Mouse (Mus musculus) kidney, adult 11 months (tissue): ENCODE measurements around the gene 4931429L15Rik.
A peak's percentile ranks its signal among the peaks of the same experiment; 100 is the strongest.

ENCODE experiments used
- DNase-seq: peaks from one replicate; pipeline ENCODE4 v3.0.0; 2022

The 4931429L15Rik gene

DNA sequence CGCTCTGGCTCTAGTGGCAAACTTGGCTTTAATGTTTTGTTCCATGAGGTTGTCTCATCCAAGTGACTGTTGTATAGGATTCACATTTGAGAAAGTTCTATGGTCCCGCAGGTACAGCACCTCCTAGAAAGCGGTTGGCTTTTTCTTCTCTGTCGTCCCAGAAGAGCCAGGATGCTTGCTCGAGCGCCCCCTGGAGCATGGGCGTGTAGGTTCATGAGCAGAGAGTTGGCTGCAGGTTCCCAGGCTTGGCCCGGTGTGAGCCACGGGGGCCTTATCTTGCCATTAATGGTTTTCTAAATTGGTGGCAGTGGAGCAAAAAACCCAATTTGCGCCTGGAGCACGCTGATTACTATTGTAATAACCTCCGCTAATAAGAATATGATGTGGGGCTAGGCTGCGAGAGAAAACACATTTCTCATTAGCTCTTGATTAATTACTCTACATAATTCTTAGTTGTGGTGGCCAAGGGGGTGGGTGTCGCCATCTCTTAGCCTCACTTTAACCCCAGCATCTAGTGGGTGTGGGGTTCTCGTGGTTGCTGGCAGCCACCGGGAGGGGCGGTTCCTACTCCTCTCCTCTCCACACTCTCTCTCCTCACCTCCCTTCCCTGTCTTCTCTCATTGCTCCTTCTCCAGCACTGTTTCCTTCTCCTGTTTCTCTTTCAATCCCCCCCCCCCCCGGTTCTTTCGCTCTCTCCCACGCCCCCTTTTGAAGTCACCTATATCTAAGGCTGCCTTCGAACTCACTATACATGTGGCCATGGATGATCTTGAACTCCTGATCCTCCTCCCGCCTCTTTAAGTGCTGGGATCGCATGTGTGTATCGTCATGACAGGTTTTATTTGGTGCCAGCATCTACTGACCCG is 8.2 kb upstream of the 4931429L15Rik start:
- no peak for DNase-seq

DNA sequence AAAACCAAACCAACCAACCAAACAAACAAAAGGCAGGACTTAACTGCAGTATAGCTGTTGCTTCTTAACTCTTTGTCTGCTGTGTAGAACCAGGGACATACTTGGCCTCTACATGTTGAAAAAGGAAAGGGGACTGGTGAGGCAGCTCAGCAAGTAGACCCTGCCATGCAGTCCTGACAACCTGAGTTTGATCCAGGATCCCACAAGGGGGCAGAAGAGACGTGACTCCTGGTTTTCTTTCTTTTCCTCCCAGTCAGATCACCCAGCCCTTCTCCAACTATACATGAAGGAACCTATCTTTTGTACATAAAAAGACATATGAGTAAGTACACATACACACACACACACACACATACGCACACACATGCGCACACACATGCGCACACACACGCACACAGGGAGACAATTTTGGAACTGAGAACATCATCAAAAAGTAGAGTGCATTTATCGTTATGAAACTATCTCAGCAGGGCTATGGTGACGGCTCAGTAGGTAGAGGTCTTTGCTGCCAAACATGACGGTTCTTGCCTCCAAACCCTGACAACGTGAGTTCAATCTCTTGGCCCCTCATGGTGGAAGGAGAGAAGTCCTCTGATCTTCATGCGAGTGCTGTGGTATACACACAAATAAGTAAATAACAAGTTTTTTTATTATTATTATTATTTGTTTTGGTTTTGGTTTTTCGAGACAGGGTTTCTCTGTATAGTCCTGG is 7.1 kb upstream of the 4931429L15Rik start:
- DNase-seq: no peak

DNA sequence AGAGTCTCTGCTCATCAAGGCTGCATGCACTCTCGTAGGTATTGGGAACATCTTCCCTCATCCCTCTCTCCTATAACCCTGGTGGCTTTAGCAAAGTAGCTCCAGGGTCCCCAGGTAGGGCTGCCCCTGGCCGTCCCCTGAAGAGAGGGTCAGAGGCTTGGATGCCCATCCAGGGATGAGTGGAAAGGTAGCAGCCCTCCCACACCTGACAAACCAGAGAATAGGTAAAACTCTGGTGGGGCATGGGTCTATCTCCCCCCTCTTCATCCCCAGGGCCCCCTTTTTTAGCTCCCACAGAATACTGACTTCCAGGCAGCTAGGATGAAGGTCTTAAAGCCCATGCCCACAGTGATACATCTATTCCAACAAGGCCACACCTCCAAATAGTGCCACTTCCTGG is 675 bp upstream of the 4931429L15Rik start:
- no peak for DNase-seq

DNA sequence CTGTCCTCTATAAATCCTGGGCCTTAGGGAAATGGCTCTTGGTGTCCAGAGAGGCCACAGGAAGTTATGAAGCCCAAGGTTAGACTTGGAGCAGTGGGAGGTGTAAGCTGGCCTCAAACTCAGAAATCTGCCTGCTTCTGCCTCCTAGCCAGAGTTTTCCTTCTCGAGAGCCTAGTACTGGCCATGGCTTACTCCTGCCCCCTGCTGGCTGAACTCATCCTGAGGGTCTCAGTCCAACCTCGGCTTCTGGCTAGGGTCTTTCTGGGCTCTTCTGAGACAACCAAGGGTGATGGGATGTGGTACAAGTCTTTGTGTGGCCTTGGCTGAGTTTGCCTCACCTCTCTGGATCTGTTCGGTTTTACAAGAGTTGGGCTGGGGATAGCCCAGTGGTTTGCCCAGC is 1.8 kb downstream of the 4931429L15Rik start:
- DNase-seq: no peak

DNA sequence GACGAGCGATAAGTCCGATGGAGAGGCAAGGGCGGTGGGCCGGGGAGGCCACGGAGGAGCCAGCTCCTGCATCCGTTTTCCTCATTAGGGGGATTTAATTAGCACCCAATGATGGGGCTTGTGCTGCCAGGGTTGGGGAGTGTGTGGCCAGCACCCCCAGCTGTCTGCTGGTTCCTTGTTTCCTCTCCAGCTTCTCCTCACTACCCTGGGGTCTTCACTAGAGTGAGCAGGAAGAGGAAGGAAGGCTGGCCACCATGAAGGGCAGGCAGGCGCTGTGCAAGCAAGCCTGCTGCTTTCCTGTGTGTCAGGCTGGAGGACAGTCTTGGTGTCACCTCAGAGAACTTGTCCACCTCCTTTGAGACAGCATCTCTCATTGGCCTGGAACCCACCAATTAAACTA is 2.9 kb downstream of the 4931429L15Rik start:
- DNase-seq: no peak

DNA sequence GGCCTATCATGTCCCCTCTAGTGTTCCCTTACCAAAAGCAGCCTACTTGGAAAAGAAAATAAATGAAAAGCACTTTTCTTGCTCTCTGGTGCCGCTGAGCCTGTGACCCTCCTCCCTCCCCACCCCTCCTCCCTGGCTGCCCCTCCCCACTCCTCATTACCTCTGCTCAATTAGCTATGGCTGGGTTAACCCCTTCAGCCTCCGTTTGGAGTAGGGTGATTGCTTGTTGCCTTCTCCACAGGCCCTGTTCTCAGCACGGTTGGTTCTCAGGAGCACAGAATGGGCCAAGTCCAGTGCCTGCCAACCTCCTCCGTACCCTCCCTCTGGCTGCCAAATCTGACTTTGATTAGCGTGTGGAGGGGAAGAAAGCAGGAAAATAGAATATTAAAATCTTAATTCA is 3.4 kb downstream of the 4931429L15Rik start:
- DNase-seq: no peak

DNA sequence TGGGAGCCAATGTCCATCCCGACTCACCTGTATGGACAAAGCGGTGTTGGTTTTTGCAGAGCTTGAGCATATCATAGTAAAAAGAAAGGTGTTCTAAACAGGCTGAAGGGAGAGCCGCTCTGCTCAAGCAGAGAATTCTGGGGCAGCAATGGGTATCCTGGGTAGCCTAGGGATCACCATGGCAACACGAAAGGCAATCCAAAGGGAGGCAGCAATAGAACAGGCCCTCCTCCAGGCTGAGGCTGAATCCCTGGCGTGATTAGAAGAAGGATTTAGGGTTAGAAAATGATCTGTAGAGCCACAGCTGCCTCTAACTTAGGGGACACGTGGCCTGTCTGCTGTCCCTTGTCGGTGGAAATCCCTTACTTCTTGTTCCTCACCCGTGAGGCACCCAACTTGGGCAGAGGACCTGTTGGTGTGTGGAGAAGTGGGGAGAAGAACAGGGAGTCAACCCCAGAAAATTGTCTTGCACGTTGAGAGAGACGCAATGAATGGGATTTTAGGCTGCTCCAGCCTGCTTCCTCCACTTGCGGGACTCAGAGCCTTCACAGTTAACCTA is 3.9 kb downstream of the 4931429L15Rik start:
- no peak for DNase-seq

DNA sequence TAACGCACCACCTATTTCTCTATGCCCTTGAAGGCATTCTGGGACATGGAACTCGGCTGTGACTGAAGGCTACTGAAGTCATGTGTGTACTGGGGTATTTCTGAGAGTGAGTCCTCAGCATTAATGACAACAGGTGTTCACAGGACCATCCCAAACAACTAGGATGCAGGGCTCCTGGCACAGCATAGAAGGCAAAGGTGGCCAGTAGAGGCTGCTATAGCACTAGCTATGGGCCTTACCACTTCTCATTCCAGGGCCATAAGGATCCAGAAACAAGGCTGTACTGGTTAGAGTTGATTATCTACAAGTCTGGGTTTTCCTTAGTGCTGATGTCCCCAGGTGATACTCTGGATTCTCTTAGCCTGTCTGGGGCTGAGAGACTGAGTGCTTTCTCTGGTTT is 4.9 kb downstream of the 4931429L15Rik start:
- no peak for DNase-seq

DNA sequence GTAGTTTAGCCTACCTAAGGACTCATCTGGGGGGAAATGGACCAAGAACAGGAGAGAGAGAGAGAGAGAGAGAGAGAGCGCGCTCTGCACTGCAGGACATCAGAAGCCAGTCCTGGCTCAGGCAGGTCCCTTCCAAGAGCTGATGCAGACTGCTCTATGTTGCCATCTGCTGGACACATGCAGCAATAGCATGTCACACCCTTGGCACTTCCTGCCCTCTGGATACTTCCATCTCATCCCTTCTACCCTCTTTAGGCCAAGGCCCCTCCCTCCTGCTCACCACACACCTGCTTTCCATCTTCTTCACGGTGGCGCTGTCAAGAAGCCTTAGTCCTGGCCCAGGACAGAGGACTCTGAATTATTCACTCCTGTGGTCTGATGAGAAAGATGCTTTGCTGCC is 5.3 kb downstream of the 4931429L15Rik start:
- peak; percentile 36 for DNase-seq

DNA sequence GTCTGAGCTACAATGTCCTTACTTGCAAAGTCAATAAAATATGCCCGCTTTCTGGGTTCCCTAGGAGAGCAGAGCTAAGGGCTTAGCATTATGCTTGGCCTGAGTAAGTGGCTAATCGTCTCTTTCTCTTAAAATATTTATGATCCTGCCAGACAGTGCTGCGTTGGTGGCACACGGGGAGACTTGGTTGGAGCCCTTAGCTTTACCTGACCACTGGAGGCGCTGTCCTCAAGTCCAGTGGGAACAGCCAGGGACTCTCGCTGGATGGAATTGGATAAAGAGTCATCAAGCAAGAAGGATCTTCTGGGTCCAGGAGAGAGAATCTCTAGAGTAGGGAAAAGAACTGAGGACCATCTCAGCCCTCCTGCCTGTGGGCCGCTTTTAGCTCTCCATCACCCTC is 10.7 kb downstream of the 4931429L15Rik start:
- DNase-seq: no peak

DNA sequence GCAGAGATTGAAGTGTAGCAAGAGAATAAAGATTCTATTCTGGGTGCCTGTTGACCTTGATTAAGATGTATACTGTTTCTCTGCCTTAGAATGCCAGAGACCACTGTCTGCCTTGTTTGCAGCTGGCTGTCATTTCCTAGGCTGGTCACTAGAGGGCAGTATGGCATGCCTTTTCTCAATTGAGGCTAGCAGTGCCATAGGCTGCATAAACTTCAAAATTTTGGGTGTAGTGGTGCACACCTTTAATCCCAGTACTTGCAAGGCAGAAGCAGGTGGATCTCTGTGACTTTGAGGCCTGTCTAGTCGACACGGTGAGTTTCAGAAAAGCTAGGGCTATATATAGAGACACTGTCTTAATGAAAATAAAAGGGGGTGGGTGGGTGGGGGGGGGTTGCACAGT is 17.6 kb downstream of the 4931429L15Rik start:
- no peak for DNase-seq

DNA sequence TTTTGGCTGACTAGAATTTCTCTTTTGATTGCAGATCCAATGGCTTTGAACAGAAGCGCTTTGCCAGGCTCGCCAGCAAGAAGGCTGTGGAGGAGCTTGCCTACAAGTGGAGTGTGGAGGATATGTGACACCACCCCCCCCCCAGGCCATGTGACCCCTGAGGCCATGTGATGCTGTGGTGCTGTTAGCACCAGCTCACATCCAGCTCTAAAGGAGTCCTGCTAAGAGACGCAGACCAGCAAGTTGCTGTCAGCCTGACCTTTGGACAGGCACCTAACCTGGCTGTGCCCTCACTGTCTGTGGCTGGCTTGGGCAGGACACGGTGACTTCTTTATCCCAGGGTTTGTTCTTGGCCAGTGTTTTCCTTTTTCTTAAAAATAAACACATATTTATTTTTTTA is 21.4 kb downstream of the 4931429L15Rik start:
- DNase-seq: peak; percentile 26

DNA sequence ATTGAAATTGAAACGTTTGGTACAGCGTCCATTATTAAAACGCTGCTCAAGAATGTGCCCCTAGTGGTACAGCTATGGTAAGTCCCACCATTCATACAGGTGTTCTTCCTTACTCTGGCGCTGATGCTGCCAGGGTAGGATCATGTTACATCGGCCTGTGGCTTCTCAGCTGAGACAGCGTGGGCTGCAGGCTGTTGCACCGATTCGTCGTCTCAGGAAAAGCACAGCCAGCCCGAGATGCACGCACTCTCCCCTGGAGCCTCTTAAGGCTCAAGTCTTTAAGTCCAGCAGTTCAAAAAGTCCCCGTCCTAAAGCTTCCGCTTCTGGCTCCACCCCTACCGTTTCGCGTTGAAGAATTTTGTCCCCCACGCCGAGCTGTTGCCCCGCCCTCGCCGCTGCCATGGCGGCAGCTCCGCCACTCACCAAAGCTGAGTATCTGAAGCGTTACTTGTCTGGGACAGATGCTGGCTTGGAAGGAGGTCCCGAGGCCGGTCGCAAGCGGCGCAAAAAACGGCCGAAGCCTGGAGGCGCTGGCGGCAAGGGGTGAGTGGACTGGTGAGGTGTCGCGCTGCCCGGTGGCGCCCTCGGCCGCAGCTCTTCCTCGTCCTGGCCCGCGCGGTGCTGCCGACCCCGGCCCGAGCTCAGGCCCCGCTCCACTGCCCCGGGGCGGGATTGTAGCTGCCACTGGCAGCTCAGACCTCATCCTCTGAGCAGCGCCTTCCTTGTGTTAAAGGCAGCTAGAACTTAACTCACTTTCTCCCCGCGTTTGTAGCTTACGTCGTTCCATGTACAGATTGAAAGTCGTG is 37.0 kb downstream of the 4931429L15Rik start, which contains the start of gene Bud13:
Bud13 (plus strand) TSS at position 378 of the 806 bp plus-strand sequence.
- DNase-seq: peak; percentile 86

DNA sequence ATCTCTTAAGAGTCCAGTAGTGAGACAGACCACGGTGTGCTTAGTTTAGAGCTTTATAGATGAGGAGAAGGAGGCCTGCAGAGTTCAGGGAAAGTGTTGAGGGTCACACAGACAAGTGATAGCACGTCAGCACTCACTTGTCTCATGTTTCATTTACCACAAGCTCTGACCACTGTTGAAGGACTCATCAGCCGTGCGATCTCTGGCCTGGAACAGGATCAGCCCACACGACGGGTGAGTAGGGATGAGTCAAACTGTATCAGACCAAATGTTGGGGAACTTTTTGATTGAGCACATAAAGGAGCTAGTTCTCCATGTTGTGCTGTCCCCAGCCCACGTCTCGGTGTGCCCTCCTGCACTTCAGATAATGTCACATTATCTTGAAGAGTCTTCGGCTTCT is 45.3 kb downstream of the 4931429L15Rik start:
- DNase-seq: no peak

DNA sequence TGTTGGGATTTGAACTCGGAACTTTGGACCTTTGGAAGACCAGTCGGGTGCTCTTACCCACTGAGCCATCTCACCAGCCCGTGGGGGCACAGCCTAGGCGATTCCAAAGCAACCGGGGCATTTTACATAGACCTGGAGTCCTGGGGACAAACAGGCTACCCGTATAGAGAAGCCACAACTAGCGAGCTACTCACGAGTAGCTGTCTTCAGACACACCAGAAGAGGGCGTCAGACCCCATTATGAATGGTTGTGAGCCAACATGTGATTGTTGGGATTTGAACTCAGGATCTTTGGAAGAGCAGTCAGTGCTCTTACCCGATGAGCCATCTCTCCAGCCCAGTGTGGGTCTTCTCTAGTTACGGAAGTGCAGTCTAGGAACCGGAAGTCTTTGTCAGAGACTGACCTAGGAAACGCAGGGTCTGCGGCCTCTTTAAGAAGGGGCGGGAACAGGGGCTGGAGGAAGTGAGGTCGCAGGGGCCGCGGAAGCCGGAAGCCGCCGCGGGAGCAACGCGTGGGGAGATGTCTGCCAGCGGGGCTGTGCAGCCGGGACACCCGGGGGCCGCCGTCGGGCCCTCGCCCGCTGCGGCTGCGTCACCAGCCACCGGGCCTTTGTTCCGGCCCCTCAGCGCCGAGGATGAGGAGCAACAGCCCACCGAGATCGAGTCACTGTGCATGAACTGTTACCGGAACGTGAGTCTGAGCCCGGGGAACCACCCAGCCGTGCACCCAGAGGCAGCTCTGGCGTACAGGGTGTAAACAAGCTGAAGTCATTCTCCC is 46.9 kb downstream of the 4931429L15Rik start, which contains the start of gene Zpr1:
Zpr1 (plus strand) TSS at position 388 of the 778 bp plus-strand sequence.
- peak; percentile 91 for DNase-seq

DNA sequence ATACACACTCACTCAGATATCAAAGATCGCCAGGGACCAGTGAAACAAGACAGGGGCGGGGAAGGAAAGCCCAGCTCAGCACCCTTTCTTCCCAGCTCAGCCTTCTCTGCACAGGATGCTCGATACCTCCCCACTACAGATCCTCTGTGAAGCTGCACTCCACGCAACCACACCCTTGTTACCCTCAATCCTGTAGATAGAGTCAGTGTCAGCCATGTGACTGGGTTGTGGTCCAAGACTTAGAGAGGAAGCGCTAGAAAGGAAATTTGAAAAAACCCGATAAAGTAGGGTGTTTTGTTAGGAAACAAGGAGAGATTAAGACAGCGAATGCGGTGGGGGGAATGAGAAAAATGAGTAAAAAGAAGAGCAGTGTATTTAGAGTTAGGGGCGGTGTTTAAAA is 47.7 kb downstream of the 4931429L15Rik start:
- no peak for DNase-seq

DNA sequence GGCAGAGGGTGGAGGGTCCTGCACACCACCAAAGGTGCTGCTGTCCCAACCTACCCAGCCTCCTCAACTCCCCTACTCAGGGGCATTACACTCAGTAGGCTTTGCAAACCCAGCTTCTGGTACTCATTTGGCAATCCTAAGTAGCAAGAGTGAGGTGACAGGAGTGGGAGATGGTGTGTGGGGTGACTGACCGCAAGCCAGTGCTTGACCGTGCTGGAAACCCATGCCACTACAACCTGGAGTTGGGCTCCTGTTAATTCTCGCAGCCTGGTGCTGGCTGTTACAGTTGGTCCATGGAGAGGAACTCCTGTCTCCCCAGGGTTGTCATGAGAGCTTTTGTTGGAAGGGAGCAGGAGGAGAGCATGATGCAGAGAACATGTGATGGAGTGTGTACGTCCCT is 49.0 kb downstream of the 4931429L15Rik start:
- DNase-seq: no peak

DNA sequence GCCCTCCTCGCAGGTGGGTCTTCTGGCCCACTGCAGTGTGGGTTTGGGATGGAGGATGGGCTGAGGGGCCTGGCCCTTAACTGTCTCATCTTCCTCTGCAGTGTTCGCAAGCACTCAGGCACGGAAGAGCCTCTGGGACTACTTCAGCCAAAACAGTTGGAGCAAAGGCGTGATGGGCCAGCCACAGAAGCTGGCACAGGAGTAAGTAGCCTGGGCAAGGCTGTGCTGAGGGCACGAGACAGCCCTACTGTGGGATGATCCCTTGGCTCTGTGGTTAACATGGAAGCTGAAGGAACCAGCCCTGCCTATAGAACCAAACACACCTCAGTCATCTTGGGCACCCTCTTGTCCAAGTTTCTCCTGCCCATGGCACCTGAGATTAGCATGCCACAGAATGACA is 50.7 kb downstream of the 4931429L15Rik start:
- DNase-seq: no peak

DNA sequence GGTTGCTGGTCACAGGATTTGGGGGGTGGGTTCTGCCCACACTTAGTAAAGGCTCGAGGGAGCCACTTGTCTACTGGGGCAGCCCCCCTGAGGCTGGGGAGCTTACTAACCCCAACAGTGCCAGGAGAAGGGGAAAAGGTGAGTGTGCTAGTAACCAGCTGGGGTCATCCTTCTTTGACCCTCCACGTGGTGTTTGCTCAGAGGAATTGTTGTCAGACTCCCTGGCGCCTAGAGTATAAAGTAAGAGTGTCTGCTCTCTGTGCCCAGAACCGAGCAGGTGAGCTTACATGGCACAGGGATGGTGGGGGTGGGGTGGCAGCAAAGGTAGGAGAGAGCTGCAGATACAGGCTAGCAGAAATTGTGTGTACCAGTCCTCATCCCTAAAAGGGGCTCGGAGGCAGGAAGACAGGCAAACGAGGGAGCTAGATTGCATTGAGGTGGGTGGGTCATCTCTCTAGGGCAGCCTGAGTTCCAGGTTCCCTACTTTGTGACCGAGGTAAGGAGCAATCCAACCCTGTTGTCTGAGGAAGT is 51.4 kb downstream of the 4931429L15Rik start, which contains the start of gene Apoa5:
Apoa5 (plus strand) TSS at position 291 of the 531 bp plus-strand sequence.
- DNase-seq: no peak

DNA sequence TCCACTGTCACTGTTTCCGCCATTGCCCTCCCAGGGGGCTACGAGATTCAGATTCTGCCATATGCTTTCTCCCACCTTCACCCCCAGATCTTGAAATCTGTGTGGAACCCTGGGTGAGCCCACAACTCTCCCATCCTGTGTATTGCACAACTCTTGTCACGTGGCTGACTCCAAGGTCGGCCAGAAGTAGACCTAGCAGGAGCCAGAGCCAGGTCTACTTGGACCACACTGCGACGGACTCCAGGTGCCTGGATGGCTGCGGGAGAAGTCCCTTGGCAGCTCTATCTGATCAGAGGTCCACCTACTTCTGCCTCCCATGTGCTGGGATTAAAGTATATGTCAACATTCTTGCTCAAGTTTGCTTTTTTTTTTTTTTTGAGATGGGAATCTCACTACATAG is 58.7 kb downstream of the 4931429L15Rik start:
- no peak for DNase-seq

DNA sequence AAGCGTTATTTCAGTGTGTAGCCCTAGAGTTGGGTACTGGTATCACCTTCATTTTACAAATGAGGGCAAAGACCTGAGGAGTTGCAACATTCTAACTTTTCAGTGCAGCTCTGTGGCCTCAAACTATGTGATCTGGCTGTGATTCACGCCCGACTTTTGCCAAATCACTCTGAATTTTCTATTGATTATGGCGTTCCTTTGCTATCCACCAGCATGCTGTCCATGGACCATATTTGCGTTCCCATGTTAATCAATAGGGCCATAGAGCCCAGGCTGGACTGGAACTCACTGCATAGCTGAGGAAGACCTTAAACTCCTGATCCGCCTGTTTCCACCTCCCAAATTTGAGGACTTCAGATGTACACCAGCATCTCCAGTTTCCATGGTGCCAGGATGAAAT is 60.7 kb downstream of the 4931429L15Rik start:
- DNase-seq: no peak

DNA sequence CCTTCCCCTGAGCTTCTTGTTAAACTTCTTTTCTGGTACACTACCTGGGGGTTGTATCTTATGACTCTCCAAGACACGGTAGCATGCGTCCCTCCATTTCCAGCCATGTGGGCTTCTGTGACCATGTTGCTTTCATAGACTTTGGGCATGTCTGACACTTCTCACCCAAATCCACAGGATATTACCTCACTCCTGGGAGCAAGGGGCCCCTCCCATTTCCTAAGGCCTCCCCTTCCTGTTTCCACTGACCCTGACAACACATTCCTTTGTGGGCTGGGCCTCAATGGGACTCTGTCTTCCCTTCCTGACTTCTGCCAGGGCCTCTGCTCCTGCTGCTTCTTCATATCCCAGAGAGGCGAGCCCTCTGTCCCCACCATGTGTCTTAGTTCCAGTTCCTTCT is 62.2 kb downstream of the 4931429L15Rik start:
- DNase-seq: no peak
